Mouse (Mus musculus): ENCODE measurements around the gene Sfi1.
"Not testable (repeated sequence)": the region's sequence is repeated elsewhere in the genome, so short reads cannot be mapped to it uniquely, and the experiment has no call there.

GRCm38 (mm10) chr11:3135391-3135790 is 57.9 kb downstream of the Sfi1 start:
- TF ChIP-seq CTCF (conservative IDR thresholded peaks at IDR 0.05 in 1 of 2, IDR thresholded peaks at IDR 0.05 in 1 of 2; ENCODE audit: low read depth in 2 of 2, low read length in 2 of 2); CHD2 (IDR thresholded peaks at IDR 0.05; ENCODE audit: low read length); PAX5 (IDR thresholded peaks at IDR 0.05; ENCODE audit: low read length): not testable (repeated sequence)
